Mouse (Mus musculus) heart, adult 11 months (tissue): ENCODE results near the gene Ccdc173.

Experiments
- DNase-seq: peaks from one replicate; pipeline ENCODE4 v3.0.0; 2022

The Ccdc173 gene

DNA sequence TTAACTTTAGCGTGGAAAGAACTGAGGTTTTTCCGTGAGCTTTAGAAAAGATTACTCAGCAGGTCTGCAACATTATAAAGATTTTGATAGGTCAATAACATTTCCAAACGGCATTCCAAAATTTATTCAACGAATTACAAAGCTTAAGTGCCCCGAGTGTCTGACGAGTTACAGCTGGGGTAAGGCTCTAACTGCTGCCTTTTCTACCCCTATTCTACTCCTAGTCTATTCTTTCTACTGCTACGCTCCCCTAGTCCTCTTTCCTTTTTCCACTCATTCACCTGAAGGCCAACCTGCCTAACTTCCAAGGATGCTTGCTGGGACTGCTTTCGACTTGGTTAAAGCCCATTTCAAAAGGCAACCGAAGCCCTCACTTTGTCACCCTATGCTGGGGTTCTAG lies 401 bp downstream of the Ccdc173 start:
- no peak for DNase-seq

GRCm38 (mm10) chr2:69778836-69779177 lies 10.6 kb downstream of the Ccdc173 start:
- no peak for DNase-seq

DNA sequence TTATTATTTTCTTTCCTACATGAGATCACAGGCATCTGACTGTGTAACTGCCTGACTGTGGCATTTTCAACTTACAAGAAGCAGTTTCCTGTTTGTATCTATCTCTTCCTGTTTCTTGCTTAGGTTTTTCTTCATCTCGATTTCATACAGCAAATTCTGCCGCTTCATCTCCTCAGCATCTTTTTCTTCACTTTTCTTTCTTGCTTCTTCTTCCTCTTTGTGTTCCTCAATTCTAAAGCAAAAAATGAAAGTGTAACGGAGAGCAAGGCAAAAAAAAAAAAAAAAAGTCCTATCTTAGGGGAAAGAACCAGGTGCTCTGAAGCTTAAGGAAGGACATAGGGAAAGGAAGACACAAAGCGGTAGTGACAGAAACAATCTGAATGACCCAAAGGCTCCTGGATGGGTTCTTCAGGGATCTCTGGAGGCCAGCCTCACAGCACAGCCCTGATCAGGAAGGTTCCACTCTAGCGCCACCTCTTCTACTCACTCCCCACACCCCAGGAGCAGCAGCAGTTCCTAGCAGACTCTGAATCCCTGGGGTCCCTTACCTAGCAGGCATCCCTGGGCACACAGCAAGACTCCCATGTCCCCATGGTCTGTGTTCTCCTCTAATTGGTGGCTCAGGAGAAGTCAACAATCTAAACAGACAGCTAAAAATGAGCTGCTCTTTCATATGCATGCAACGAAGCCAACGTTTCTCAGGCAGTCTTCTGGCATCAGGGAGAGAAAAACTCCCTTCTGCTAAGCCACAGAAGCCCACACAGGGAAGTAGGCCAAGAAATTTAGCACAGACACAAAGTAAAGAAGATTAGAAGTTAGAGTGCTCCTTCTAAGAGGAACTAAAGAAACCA lies 11.2 kb downstream of the Ccdc173 start:
- DNase-seq, result no peak

- DNase-seq, result no peak
Observed at GRCm38 (mm10) chr2:69773331-69773730, 16.0 kb downstream of the Ccdc173 start.

DNA sequence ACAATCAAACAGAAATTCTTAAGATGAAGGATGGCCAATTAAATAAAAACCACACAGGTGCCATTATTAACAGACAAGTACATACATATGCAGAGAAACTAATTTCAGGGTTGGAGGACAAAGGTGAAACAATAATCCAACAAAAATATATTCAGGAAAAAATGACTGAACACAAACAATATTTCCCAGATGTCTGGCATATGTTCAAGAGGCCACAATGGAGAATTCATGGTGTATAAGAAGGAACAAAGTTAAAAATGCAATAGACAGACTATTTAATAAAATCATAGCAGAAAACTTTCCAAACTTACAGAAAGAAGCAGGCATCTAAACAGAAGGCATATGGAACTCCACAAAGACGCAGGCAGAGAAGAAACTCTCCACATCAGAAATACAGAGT lies 24.7 kb downstream of the Ccdc173 start:
- DNase-seq, result no peak

GRCm38 (mm10) chr2:69763340-69763739 lies 26.0 kb downstream of the Ccdc173 start:
- DNase-seq, result no peak

GRCm38 (mm10) chr2:69760980-69761379 lies 28.4 kb downstream of the Ccdc173 start:
- no peak for DNase-seq

GRCm38 (mm10) chr2:69745091-69745490 lies 44.3 kb downstream of the Ccdc173 start:
- no peak for DNase-seq

DNA sequence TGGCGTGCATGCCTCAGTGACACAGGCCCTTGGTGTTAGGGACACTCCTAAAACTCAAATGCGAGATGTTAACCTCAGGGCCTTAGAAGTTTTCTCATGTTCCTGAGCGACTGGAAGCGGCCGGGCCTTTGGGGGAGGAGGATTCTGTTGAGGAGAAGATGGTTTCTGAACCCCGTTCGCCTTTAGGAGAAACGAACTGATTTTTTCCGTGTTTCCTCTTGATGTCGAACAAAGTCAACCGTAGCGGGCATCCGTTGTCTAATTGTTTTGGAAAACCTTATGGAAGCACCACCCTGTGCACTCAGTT lies 65.9 kb downstream of the Ccdc173 start:
- no peak for DNase-seq

- peak; percentile 99 for DNase-seq
Observed at GRCm38 (mm10) chr2:69722650-69723518, 66.5 kb downstream of the Ccdc173 start.

DNA sequence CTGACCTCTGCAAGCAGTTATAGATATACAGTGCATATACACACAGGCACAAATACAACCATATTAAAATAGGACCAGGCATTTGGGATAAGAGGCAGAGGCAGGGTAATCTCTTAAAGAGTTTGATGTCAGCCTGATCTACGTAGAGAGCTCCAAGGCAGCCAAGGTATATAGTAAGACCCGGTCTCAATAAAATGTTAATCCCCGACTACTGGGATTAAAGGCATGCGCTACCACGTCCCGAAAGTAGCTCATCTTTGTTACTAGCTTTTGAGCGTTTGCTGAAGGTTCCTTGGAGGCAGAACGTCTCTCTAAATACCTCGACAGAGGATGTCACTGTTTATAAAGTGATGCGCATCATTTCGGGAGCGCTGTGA lies 67.1 kb downstream of the Ccdc173 start, which contains the start of gene Ppig:
TSS of gene Ppig (plus strand) at position 273 of the 377 bp plus-strand sequence.
- DNase-seq, result no peak

DNA sequence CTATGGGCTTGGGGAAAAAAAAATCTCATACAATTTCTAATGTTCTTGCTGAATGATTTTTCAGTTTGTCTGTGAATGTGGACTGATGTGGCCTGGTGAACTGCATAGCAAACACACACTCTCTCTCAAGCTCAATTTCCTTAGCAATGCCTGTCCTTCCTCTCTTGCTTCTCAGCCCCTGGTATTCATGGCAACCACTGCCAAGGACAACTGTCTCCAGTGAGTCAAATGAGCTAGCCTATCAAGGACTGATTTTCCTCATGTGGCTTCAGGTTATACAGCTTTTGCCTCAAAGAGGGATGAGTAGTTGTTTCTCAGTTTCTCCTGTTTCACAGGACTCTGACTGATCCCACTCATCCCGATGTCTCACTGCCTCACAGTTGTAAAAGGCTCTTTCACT lies 70.3 kb downstream of the Ccdc173 start:
- DNase-seq, result no peak

GRCm38 (mm10) chr2:69716483-69716882 lies 72.9 kb downstream of the Ccdc173 start:
- no peak for DNase-seq

DNA sequence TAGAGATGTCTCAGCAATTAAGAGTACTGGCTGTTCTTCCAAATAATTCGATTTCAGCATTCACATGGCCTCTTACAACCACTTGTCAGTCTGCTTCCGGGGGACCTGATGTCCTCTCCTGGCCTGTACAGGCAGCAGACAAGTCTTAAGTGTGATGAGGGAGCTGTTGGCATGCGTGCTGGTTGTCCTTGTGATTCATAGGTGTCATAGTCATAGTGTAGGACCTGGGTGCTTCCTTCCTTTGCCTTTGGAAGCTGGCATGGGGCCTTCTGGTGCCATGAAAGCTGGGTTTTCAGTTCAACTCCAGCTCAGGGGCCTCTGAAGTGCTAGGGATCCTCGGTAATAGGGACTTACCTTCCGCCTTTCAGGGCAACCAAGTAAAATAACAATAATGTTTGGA lies 75.2 kb downstream of the Ccdc173 start:
- DNase-seq, result no peak

DNA sequence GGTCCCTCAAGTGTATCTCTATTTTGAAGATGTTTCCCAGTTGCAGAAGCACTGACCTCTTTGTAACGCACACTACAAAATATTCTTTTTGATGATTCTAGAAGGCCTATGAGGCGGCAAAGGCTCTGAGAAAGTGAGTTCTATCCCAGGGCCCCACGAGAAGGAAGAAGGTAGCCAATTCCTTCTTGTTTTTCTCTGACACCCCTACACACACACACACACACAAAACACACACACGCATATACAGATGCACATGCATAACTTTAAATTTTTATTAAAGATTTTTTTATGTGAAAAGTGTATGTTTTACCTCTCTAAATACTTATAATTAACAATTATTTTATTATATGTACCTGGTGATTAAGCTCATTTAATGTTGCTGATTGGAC lies 75.8 kb downstream of the Ccdc173 start:
- DNase-seq, result no peak

DNA sequence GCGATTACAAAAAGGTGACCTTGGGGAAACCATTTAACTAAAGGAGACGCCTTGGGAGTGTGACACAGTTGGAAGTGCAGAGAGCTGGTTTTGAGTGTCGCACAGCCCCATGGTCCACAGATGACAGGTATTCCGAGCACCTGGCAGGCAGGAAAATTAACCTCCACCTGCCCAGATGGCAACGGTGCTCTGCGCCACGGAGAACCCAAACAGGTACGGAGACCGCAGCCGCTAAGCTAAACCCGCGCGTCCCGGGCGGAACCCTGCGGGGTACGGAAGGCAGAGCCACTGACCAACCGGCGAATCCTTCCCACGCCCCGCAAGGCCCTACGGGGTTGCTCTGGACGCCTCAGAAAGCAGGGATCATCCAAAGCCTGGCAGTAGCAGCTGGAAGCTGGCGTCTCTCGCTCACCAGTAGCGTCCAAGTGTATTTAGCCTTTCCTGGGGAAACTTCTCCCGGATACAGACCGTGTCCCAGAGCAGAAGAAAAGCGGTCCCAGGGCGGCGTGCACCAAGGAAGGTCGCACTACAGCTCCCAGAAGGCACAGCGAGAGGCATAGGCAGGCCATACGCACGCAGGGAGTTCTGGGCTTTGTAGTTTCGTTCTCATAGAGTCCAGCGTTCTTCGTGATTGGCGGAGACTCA lies 76.3 kb downstream of the Ccdc173 start, which contains the start of gene Fastkd1:
TSS of gene Fastkd1 (minus strand) at position 536 of the 645 bp plus-strand sequence.
- peak; percentile 99 for DNase-seq

GRCm38 (mm10) chr2:69712171-69712570 lies 77.2 kb downstream of the Ccdc173 start:
- no peak for DNase-seq
